Mouse (Mus musculus): Measurements from ENCODE around the gene Fzd2.

DNA sequence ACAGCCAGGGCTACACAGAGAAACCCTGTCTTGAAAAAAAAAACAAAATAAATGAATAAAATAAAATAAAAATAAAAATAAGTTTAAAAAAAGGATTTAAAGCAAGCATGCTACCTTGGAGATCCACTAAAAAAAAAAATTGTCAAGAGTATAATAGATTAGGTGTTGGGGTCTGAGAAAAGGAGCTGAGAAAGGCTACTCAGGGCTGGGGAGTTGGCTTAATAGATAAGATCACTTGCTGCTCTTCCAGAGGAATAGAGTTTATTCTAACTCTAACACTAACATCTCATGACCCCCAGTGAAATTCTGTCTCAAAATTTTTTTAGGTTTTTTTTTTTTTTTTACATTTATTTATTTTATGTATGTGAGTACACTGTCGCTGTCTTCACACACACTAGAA is 37.9 kb upstream of the Fzd2 start:
- TF ChIP-seq CTCF (IDR thresholded peaks at IDR 0.05; ENCODE audit: control insufficient read depth, insufficient read depth, insufficient replicate concordance, low read depth, low read length) (no peak), POLR2A (IDR thresholded peaks at IDR 0.05; ENCODE audit: control insufficient read depth, low read depth, low read length) (no peak)

All from testis, adult 2 months (tissue).